Mouse (Mus musculus) olfactory bulb, adult 2 months (tissue): ENCODE data around the gene Gm11032. TPM values are rescaled to one million over a fixed set of nuclear protein-coding genes. Genes with fewer than 3 reads are reported as not detected.

Experiments
- H3K27ac ChIP-seq: fragments of 200-500 bp; 2 replicates; pipeline ENCODE4 v1.5.1; 2012; ENCODE audit warnings: low read depth, low read length; ENCODE audit not compliant: insufficient read depth
- H3K4me1 ChIP-seq: fragments of 200-500 bp; 2 replicates; pipeline ENCODE4 v1.6.1; 2012; ENCODE audit warnings: low read length; ENCODE audit not compliant: control insufficient read depth, insufficient read depth
- H3K4me3 ChIP-seq: fragments of 200-500 bp; 2 replicates; pipeline ENCODE4 v1.5.1; 2012; ENCODE audit warnings: mild to moderate bottlenecking, low read depth, low read length, moderate library complexity; ENCODE audit not compliant: insufficient read depth
- CTCF ChIP-seq: fragments of 200-500 bp; IDR thresholded peaks from 2 replicates; pipeline ENCODE4 v1.5.1; 2012; ENCODE audit warnings: low read depth, mild to moderate bottlenecking, low read length, moderate library complexity; ENCODE audit not compliant: insufficient read depth
- POLR2A ChIP-seq: fragments of 200-500 bp; IDR thresholded peaks from 2 replicates; pipeline ENCODE4 v1.6.1; 2012; ENCODE audit warnings: mild to moderate bottlenecking, low read depth, low read length, moderate library complexity; ENCODE audit not compliant: insufficient read depth
- WGBS: fragments of 180-500 bp; shearing (Covaris S2); methylation state at CpG from one replicate; pipeline ENCODE4 v1.1.7; 2018; 5-methylcytosine and 5-hydroxymethylcytosine counted together
- polyA plus RNA-seq: library from polyadenylated mRNA; stranded (reverse); fragments of >200 nt; gene quantifications from 2 replicates; pipeline ENCODE4 v1.2.4, GENCODE M21; 2012; ENCODE audit warnings: low replicate concordance; ENCODE audit not compliant: missing spikeins, insufficient read depth, insufficient read length

The Gm11032 gene
- polyA plus RNA-seq, 1 experiment, result not detected

DNA sequence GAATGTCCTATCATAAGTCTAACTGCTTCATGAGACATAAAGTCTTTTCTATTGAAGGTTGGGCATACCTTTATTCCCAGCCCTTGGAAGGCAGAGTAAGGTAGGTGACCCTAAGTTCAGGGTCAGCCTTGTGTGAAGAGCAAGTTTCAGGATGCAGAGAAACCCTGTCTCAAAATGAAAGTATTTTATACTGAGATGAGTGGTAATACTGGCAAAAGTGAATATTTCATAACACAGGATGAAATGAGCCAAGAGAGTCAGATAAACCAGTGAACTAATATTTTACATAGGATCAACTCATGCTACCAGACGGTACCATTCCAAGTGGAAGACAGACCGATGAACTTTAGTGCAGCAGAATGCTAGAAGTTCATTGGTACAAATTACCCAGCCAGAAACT, 21.5 kb upstream of the Gm11032 start:
- Histone ChIP-seq H3K4me3 (no peak overlapping the region), H3K27ac (no peak overlapping the region), H3K4me1 (peaks cover 6% of the 10 kb centered on the region)
- TF ChIP-seq CTCF, result no peak
- no peak for TF ChIP-seq POLR2A
- WGBS, result 95% methylated on average over 2 of the region's 2 CpGs

- 93% methylated on average over 3 of the region's 3 CpGs for WGBS
- Histone ChIP-seq H3K4me1 (peaks cover 6% of the 10 kb centered on the region), H3K4me3 (no peak overlapping the region), H3K27ac (no peak overlapping the region)
- TF ChIP-seq CTCF, result no peak
- no peak for TF ChIP-seq POLR2A
These were observed 20.0 kb upstream of the Gm11032 start for GRCm38 (mm10) chr11:4599916-4600315.

GRCm38 (mm10) chr11:4601890-4602289, 18.0 kb upstream of the Gm11032 start:
- Histone ChIP-seq H3K4me1 (peaks cover 6% of the 10 kb centered on the region), H3K27ac (no peak overlapping the region), H3K4me3 (no peak overlapping the region)
- 87% methylated on average over 5 of the region's 5 CpGs for WGBS
- TF ChIP-seq POLR2A, result no peak
- no peak for TF ChIP-seq CTCF

GRCm38 (mm10) chr11:4602691-4603441, 17.0 kb upstream of the Gm11032 start:
- WGBS, result 19% methylated on average over 12 of the region's 12 CpGs
- TF ChIP-seq CTCF (no peak), POLR2A (no peak)
- no peak overlapping the region for H3K4me3 ChIP-seq

DNA sequence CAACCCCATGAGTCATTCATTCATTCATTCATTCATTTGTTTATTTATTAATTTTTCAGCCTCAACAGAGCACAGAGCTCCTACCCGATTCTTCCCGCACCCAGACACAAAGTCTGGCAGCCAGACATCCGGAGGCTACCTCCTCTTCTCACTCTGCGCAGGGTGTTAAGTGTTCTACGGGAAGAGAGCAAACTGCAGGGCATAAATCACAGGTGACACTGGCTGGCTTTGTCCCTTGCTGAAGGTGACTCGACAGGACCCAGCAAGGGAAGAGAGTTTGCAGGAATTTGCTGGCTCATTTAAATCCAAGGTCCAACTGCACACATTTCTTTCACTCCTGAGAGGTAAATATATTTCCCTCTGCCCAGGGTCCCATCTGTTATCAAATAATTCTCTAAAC, 15.4 kb upstream of the Gm11032 start:
- 77% methylated on average over 6 of the region's 6 CpGs for WGBS
- TF ChIP-seq CTCF, result no peak
- TF ChIP-seq POLR2A, result no peak
- H3K27ac ChIP-seq, result no peak overlapping the region
- H3K4me1 ChIP-seq, result peaks cover 6% of the 10 kb centered on the region
- no peak overlapping the region for H3K4me3 ChIP-seq

More at GRCm38 (mm10) chr11:4602691-4603441, 17.0 kb upstream of the Gm11032 start:
- H3K4me1 ChIP-seq, result peaks cover 6% of the 10 kb centered on the region
- no peak overlapping the region for H3K27ac ChIP-seq

- WGBS, result 70% methylated on average over 7 of the region's 7 CpGs
These were observed 14.5 kb upstream of the Gm11032 start for GRCm38 (mm10) chr11:4605414-4605813.

GRCm38 (mm10) chr11:4606541-4606940, 13.3 kb upstream of the Gm11032 start:
- Histone ChIP-seq H3K4me1 (peaks cover 6% of the 10 kb centered on the region), H3K4me3 (no peak overlapping the region), H3K27ac (no peak overlapping the region)
- no peak for TF ChIP-seq CTCF
- WGBS, result 78% methylated on average over 1 of the region's 1 CpGs

More at GRCm38 (mm10) chr11:4605414-4605813, 14.5 kb upstream of the Gm11032 start:
- TF ChIP-seq POLR2A (no peak), CTCF (no peak)
- Histone ChIP-seq H3K4me3 (no peak overlapping the region), H3K27ac (no peak overlapping the region), H3K4me1 (peaks cover 6% of the 10 kb centered on the region)

GRCm38 (mm10) chr11:4611904-4612303, 8.0 kb upstream of the Gm11032 start:
- Histone ChIP-seq H3K27ac (no peak overlapping the region), H3K4me1 (no peaks in the 10 kb centered on the region), H3K4me3 (no peak overlapping the region)
- TF ChIP-seq CTCF (no peak), POLR2A (no peak)
- 88% methylated on average over 2 of the region's 2 CpGs for WGBS

GRCm38 (mm10) chr11:4620501-4621108, 738 bp downstream of the Gm11032 start:
- no peak for TF ChIP-seq CTCF
- TF ChIP-seq POLR2A, result no peak
- no peaks in the 10 kb centered on the region for H3K4me1 ChIP-seq
- WGBS, result 59% methylated on average over 13 of the region's 13 CpGs
- H3K27ac ChIP-seq, result no peak overlapping the region
- no peak overlapping the region for H3K4me3 ChIP-seq
